Mouse (Mus musculus): ENCODE results near the gene Mgll. TPM values are rescaled to one million over a fixed set of nuclear protein-coding genes. Genes with fewer than 3 reads are reported as not detected.

The Mgll gene
- polyA plus RNA-seq, 1 experiment = 63.4 TPM

DNA sequence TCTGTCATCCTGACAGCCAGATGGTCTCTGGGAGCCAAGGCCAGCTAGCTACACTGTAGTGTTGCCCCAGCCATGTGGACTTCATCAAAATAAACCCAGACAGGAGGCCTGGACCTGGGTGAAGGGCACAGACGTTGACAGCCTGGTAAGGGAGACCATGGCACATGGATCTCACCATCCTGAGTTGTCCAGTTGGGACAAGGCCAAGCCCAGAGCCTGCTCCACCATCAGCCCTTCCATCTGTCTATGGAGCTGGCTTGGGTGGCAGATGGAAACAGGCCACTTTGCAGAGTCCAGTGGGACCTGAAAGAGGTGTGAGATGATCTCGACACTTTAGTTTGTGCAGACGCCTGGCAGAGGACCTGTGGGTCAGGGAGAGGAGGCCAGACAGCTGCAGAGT, 76.5 kb downstream of the Mgll start:
- 9% methylated on average over 3 of the region's 3 CpGs for WGBS
- peak; percentile 90 to 96 for DNase-seq
- Histone ChIP-seq H3K27ac (ENCODE audit: insufficient read depth, low read length) (peak overlapping the region; percentile 54), H3K4me3 (replicated peaks; ENCODE audit: insufficient read depth, low read depth, low read length) (no peak overlapping the region), H3K4me1 (ENCODE audit: control insufficient read depth, insufficient read depth, low read length) (peaks cover 47% of the 10 kb centered on the region), H3K27me3 (ENCODE audit: control insufficient read depth, insufficient read depth, low read length) (no peaks in the 10 kb centered on the region)
- no peak for TF ChIP-seq POLR2A (IDR thresholded peaks at IDR 0.05; ENCODE audit: borderline replicate concordance, insufficient read depth, low read length)
- no peak for TF ChIP-seq CTCF (IDR thresholded peaks at IDR 0.05; ENCODE audit: borderline replicate concordance, insufficient read depth, low read depth, low read length)

DNA sequence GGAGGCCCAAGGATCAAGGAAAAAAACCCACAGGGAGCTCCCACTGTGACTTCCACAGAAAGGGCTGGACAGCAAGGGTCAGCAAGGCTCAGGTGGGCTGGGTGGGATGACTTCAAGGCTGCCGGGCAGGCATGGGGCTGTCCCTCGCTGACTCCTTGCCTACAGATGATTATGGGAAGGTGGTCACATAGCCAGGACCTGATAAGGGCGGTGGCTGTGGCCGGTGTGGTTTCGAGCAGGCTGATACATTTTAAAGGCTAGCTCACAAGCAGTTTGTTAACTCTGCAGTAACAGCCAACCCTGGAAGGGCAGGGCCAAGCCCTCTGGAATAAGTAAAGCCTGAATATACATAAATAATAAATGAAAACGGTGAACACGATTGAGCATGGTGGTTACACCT, 78.8 kb downstream of the Mgll start:
- no peak overlapping the region for H3K27ac ChIP-seq (ENCODE audit: insufficient read depth, low read length)
- TF ChIP-seq CTCF (IDR thresholded peaks at IDR 0.05; ENCODE audit: borderline replicate concordance, insufficient read depth, low read depth, low read length) = no peak
- no peak for TF ChIP-seq POLR2A (IDR thresholded peaks at IDR 0.05; ENCODE audit: borderline replicate concordance, insufficient read depth, low read length)
- 78% methylated on average over 7 of the region's 7 CpGs for WGBS
- H3K27me3 ChIP-seq (ENCODE audit: control insufficient read depth, insufficient read depth, low read length) = no peaks in the 10 kb centered on the region
- H3K4me3 ChIP-seq (replicated peaks; ENCODE audit: insufficient read depth, low read depth, low read length) = no peak overlapping the region
- peaks cover 48% of the 10 kb centered on the region for H3K4me1 ChIP-seq (ENCODE audit: control insufficient read depth, insufficient read depth, low read length)
- no peak for DNase-seq

DNA sequence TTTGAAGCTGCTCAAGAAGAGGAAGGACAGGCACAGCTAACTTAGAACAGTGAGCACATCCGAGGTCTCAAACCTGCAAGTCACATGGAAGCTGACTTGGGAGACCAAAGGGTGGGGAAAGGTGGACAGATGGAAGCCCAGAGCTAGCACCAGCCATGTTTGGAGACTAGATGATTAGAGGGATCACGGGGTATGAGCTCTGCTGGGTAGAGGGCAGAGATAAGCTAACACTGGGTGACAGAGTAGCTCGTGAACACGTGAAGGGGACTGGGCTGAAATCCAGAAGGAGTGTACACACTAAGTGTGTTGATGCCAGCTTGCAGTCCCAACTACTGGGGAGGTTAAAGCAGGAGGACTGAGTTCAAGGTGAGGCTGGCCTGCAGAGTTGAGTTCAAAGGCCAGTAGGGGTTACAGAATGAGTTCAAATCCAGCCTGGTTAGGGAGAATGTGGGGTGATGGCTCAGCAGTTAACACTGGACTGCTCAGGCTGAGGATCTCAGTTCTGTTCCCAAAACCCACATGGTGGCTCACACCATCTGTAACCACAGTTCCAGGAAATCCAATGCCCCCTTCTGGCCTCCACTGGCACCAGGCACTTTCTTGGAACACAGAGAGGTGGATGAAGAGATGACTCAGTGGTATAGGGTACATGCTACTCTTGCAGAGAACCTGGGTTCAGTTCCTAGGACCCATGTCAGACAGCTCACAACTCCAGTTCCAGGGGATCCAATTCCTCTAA, 79.9 kb downstream of the Mgll start:
- Histone ChIP-seq H3K4me1 (ENCODE audit: control insufficient read depth, insufficient read depth, low read length) (peaks cover 49% of the 10 kb centered on the region), H3K4me3 (replicated peaks; ENCODE audit: insufficient read depth, low read depth, low read length) (no peak overlapping the region), H3K27me3 (ENCODE audit: control insufficient read depth, insufficient read depth, low read length) (no peaks in the 10 kb centered on the region), H3K27ac (ENCODE audit: insufficient read depth, low read length) (no peak overlapping the region)
- no peak for TF ChIP-seq POLR2A (IDR thresholded peaks at IDR 0.05; ENCODE audit: borderline replicate concordance, insufficient read depth, low read length)
- TF ChIP-seq CTCF (IDR thresholded peaks at IDR 0.05; ENCODE audit: borderline replicate concordance, insufficient read depth, low read depth, low read length) = peak; percentile 18; the same call in 1 of the 2 replicates
- WGBS = 52% methylated on average over 4 of the region's 4 CpGs
- DNase-seq = no peak

DNA sequence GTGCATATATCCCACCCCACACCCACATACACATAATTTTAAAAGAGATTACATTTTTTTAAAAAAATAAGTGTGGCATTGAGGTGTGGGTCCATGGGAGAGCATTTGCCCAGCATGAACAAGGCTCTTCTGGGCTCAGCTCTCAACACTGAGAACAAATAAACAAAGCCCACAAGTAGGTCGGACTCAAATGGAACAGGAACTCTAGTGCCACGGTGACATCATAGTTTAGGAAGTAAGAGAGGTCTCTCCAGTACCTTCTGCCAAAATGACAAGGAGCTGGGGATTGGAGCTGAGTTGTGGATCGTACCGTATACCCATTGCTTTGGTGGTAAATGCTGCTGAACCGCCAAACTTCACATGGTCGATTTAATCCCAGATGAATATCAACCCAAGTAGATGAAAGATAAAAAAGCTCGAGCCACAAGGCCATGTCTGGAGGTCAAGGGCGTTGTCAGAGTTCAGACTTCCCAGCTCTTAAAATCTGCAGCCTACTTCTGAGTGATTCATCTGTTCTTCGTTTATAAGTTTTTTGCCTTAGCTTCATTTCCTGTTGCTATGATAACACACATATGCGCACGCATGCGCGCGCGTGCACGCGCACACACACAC, 80.9 kb downstream of the Mgll start:
- Histone ChIP-seq H3K4me1 (ENCODE audit: control insufficient read depth, insufficient read depth, low read length) (peaks cover 44% of the 10 kb centered on the region), H3K27me3 (ENCODE audit: control insufficient read depth, insufficient read depth, low read length) (no peaks in the 10 kb centered on the region), H3K4me3 (replicated peaks; ENCODE audit: insufficient read depth, low read depth, low read length) (no peak overlapping the region), H3K27ac (ENCODE audit: insufficient read depth, low read length) (no peak overlapping the region)
- DNase-seq = no peak
- 81% methylated on average over 17 of the region's 17 CpGs for WGBS
- no peak for TF ChIP-seq CTCF (IDR thresholded peaks at IDR 0.05; ENCODE audit: borderline replicate concordance, insufficient read depth, low read depth, low read length)
- no peak for TF ChIP-seq POLR2A (IDR thresholded peaks at IDR 0.05; ENCODE audit: borderline replicate concordance, insufficient read depth, low read length)

DNA sequence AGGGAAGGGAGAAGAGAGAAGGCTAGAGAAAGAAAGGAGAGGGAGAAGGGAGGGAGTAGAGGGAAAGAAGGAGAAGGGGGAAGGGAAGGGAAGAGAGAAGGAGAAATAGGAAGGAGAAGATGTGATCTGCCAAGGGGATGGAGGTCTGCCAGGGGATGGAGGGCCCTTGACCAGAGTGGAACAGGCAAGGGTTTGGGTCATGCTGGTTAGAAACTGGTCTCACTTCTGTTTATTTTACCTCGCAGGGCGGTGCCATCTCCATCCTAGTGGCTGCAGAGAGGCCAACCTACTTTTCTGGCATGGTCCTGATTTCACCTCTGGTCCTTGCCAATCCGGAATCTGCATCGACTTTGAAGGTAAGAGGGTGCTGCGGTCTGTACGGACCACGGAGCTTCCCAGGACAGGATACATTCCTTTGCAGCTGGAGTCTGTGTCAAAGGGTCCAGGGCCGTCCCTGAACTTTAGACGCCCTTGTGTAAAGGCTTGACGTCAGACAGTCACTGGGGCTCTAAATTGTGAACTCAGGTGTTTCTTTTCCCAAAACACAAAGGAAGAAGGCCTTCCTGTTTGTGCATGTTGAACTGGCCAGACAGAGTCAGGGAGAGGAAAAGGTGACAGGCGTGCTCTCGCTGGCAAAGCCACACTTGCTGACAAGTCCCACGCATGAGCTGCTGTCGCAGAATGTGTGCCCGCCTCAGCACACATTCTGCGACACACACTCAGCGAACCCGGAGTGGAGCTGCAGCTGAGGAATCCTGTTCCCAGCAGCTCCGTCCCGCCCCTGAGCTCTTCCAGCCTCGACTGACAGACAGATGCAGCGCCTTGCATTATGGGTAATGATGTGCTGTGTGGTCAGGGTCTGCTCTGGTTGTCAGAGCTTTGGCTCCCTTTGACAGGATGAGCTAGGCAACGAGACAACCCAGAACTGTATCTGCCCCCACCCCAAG, 85.2 kb downstream of the Mgll start:
- WGBS = 74% methylated on average over 23 of the region's 23 CpGs
- TF ChIP-seq POLR2A (IDR thresholded peaks at IDR 0.05; ENCODE audit: borderline replicate concordance, insufficient read depth, low read length) = no peak
- no peak for TF ChIP-seq CTCF (IDR thresholded peaks at IDR 0.05; ENCODE audit: borderline replicate concordance, insufficient read depth, low read depth, low read length)
- no peak overlapping the region for H3K27ac ChIP-seq (ENCODE audit: insufficient read depth, low read length)
- no peak overlapping the region for H3K4me3 ChIP-seq (replicated peaks; ENCODE audit: insufficient read depth, low read depth, low read length)
- no peak for DNase-seq
- no peaks in the 10 kb centered on the region for H3K27me3 ChIP-seq (ENCODE audit: control insufficient read depth, insufficient read depth, low read length)
- peaks cover 38% of the 10 kb centered on the region for H3K4me1 ChIP-seq (ENCODE audit: control insufficient read depth, insufficient read depth, low read length)

DNA sequence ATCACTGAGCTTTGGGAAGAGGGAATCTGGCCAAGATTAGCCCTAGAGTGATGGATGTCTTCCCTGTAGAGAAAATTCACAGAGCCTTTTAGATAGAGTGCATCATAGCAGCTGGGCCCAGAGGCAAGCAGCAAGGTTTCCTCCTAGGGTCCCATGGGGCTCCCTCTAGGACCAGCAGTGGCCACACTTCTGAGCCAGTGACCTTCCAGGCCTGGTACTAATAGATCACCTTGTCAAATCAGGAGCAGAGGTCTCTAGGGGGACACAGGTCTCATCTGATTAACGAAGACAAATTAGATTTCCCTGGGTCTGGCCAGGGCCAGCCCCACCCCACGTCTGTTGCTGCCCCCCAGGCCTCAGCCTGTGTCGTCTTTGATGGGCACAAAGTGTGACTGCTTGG, 86.1 kb downstream of the Mgll start:
- Histone ChIP-seq H3K27ac (ENCODE audit: insufficient read depth, low read length) (no peak overlapping the region), H3K4me3 (replicated peaks; ENCODE audit: insufficient read depth, low read depth, low read length) (no peak overlapping the region), H3K4me1 (ENCODE audit: control insufficient read depth, insufficient read depth, low read length) (peaks cover 44% of the 10 kb centered on the region), H3K27me3 (ENCODE audit: control insufficient read depth, insufficient read depth, low read length) (no peaks in the 10 kb centered on the region)
- no peak for TF ChIP-seq POLR2A (IDR thresholded peaks at IDR 0.05; ENCODE audit: borderline replicate concordance, insufficient read depth, low read length)
- no peak for TF ChIP-seq CTCF (IDR thresholded peaks at IDR 0.05; ENCODE audit: borderline replicate concordance, insufficient read depth, low read depth, low read length)
- 65% methylated on average over 3 of the region's 3 CpGs for WGBS
- no peak for DNase-seq

DNA sequence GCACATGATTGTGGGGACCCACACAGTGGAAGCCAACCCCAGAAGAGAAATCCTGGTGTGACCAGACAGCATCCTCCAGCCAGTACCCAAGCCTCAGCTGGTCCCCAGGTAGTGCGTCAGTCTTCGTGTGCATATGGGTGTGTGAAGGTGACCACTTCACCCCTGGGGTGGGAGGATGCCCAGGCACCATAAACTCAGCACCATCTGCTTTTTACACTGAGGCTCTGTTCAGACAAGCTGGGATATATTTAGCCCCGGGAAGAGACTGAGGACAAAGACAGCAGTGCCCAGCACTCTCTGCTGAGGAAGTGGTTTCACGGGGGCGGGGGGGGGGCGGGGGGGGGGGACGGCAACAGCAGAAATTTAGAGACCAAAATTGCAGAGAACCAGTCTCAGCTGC, 87.2 kb downstream of the Mgll start:
- WGBS = 16% methylated on average over 7 of the region's 7 CpGs
- DNase-seq = no peak
- TF ChIP-seq CTCF (IDR thresholded peaks at IDR 0.05; ENCODE audit: borderline replicate concordance, insufficient read depth, low read depth, low read length) (no peak), POLR2A (IDR thresholded peaks at IDR 0.05; ENCODE audit: borderline replicate concordance, insufficient read depth, low read length) (no peak)
- H3K27me3 ChIP-seq (ENCODE audit: control insufficient read depth, insufficient read depth, low read length) = no peaks in the 10 kb centered on the region
- H3K4me3 ChIP-seq (replicated peaks; ENCODE audit: insufficient read depth, low read depth, low read length) = no peak overlapping the region
- peaks cover 54% of the 10 kb centered on the region for H3K4me1 ChIP-seq (ENCODE audit: control insufficient read depth, insufficient read depth, low read length)
- no peak overlapping the region; the same call in 1 of the 2 replicates for H3K27ac ChIP-seq (ENCODE audit: insufficient read depth, low read length)

Data from cerebellum, adult 2 months (tissue).